Mouse (Mus musculus) left cerebral cortex, adult 11 months (tissue): ENCODE results near the gene Caln1.

Source experiments
- DNase-seq: peaks from one replicate; pipeline ENCODE4 v3.0.0; 2022; ENCODE audit warnings: low spot score

The Caln1 gene

GRCm38 (mm10) chr5:130394386-130394785, 25.1 kb downstream of the Caln1 start:
- no peak for DNase-seq

- DNase-seq = no peak
These were observed 25.9 kb downstream of the Caln1 start for GRCm38 (mm10) chr5:130395142-130395541.

DNA sequence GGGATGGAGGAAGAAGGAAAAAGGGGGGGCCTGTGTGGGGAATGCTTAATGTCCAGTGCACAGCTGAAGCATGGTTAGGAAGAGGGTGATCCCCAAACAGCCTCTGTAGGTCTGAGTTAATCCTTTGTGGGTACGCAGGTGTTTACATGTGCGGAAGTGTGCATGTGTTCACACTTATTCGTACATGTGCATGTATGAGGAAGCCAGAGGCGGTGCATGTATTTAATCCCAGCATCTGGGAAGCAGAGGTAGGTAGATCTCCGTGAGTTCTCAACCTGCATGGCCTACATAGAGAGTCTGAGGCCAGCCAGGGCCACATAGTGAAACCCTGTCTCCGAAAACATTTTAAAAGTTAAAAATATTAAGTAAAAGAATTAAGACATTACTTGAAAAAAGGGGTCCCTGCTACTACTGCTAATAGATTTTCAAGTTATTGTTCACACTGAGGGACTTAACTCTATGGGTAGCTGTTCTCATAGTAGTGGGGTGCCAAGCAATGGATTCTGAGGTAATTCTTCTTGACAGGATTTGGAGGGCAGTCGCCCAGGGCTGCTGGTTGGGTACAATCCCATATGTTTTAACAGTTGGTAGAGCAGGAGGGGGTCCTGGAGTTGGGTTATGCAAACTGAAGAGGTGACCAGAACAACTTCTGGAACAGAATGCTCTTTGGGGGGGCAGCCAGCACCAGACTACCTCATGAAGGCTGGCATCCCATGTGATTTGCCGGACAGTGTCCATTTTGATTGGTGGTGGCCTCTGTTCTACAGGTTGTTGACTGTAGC, 31.1 kb downstream of the Caln1 start:
- no peak for DNase-seq

DNA sequence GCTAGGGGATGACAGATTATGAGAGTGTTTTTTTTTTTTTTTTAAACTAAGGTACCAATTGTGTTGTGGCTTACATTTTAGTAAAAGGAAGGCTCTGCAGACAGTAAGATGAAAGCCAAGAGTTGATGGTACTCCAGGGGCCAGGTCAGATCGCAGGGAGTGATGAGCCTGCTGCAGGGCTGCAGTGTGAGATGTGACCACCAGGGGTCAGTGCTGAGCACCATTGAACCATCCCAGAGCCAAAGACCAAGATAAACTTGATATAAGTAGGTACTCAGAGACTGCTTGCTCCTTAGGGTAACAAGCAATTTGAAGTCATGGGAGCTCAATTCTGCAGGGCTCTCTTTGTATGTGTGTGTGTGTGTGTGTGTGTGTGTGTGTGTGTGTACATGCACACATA, 35.9 kb downstream of the Caln1 start:
- peak; percentile 47 for DNase-seq

DNA sequence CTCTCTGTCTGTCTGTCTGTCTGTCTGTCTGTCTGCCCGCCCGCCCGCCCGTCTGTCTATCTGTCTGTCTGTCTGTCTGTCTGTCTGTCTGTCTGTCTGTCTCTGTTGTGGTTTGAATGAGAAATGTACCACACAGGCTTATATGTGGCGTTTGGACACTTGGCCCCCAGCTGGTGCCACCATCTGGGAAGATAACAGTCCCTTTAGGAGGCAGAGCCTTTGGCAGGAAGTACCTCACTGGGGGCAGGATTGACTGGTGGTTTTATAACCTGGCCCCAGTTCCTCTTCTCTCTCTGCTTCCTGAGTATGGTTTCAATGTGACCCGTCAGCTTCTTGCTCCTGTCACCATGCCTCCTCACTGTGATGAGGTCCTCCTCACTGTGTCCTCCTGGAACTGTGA, 40.5 kb downstream of the Caln1 start:
- no peak for DNase-seq

DNA sequence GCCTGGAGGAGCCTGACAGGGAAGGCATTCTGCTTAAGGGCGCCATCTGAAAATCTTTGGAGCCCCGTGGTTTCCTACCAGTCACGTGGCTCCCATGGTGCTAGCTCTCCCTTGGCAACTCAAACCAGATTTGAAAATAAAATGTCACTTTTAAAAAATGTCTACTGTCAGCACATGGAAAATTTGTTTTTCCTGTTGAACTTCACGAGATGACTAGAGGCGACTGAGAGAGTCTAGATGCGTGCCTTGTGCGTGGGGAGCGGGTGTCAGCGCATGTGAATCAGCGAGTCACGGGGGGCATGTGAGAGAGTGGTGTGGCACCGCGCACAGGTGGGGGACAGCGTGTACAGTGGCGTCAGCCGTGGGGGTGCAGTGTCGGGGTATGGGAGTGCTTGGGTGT, 42.3 kb downstream of the Caln1 start:
- DNase-seq = peak; percentile 7

- DNase-seq = no peak
These were observed 78.2 kb downstream of the Caln1 start for GRCm38 (mm10) chr5:130447438-130447837.

GRCm38 (mm10) chr5:130448491-130448890, 79.2 kb downstream of the Caln1 start:
- DNase-seq = no peak

- DNase-seq = no peak
These were observed 79.9 kb downstream of the Caln1 start for GRCm38 (mm10) chr5:130448931-130449856.

DNA sequence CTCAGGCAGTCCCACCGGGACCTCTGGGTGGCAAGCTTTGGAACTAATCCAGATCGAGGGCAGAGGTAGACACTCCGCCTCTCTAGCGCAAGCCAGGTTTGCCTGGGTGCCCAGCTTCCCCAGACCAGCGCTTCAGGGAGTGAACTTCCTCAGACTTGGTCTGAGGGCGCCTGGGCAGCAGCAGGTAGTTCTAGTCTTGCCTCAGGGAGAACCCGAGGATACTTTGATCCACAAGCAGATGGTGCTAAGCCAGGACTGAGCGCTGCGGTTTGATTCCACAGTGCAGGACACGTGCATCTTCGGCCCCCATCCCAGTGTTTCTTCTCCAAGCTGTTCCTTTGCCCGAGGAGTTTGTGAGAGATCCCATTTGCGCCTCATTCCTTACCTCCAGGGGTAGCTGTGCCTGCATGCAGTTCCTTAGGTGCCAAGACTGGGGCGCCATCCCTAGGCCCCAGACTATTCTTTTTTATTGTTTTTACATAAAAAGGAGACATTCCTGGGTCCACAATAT, 80.8 kb downstream of the Caln1 start:
- DNase-seq = no peak

GRCm38 (mm10) chr5:130458076-130458475, 88.8 kb downstream of the Caln1 start:
- DNase-seq = no peak

GRCm38 (mm10) chr5:130472209-130472608, 103.0 kb downstream of the Caln1 start:
- no peak for DNase-seq

DNA sequence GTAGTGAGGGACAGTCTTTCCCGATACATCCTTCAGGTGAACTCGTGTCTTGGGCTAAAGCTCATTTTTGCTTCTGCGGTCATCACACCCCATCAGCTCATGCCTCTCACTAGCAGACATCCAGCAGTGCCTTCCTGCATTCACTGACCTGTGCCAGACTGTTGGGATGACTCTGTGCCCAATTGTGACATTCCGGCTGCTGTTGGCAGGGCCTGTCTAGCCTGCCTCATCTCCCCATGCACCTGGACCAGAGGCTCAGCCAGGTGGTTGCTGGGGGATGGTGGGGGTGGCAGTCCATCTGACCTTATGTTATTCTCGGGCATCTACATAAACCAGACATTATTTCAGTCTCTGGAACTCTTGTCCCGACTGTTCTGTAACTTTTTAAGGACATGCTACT, 105.6 kb downstream of the Caln1 start:
- no peak for DNase-seq

DNA sequence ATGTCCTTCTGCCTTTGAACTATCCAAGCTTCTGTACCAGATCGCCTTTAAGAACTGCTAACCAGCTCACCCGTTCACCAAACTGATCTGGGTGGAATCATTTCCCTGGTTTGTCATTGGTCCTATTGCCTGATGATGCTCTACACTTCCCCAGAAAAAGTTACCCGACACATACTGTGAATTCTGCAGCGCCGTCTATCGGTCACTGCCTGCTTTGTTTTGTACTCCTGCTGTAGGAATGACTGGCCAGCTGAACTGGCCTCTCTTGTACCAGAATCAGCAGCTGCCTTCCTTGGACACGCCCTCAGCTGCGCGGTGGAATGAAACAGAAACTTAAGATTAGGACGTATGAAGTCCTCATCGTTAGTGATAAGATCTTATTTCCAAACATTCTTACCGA, 107.5 kb downstream of the Caln1 start:
- no peak for DNase-seq

GRCm38 (mm10) chr5:130480290-130480689, 111.0 kb downstream of the Caln1 start:
- DNase-seq = no peak

DNA sequence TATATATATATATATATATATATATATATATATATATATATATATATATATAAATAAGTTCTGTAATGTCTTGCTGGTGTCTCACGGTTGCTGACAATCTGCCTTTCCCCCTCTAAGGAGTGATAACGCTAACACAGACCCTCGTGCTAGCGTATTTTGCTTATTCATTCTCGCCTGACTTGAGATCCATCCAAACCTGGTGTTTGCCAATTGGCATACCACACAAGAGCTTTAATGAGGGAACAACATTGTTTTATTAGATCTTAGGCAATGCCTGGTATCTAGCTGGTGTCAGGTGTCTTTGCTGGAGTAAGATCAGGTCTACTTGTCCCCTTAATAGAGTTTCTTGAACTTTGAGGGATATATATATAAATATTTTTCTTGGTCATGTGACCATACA, 122.2 kb downstream of the Caln1 start:
- no peak for DNase-seq

DNA sequence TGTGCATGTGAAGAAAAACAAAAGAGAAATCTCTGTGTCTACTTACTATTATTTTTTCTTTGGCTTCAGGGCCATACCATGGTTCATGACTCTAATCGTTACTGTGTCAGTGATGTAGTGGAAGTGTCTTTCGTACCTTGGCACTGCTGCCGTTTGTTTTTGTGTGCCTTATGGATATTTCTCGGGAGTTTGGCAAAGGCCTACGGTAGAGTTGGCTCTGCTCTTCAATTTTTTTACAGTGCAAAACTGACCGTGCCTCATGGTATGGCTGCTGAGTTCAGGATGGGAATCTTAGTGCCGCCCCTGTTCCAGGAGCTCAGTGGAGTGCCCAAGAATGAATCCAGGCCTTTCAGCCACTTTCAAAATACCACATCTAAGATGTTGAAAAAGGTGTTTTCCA, 123.0 kb downstream of the Caln1 start:
- DNase-seq = no peak

- no peak for DNase-seq
These were observed 133.3 kb downstream of the Caln1 start for GRCm38 (mm10) chr5:130502541-130502940.

- DNase-seq = no peak
These were observed 135.6 kb downstream of the Caln1 start for GRCm38 (mm10) chr5:130504891-130505290.

- DNase-seq = no peak
These were observed 141.3 kb downstream of the Caln1 start for GRCm38 (mm10) chr5:130510516-130510915.

DNA sequence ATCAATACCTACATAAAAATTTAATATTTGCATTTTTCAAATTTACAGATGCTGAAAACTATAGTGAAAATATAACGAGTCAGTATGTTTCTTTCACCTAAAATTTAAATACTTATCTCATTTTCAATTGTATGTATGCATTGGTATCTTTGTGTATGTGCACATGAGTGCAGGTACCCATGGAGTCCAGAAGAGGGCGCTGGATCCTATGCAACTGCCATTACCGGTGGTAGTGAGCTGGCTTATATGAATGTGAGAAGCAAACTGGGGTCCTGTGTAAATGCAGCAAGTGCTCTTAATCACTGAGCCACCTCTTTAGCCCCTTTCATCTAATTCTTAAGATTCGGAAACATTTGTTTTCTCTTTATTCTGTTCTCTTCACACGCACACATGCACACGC, 146.1 kb downstream of the Caln1 start:
- DNase-seq = no peak

DNA sequence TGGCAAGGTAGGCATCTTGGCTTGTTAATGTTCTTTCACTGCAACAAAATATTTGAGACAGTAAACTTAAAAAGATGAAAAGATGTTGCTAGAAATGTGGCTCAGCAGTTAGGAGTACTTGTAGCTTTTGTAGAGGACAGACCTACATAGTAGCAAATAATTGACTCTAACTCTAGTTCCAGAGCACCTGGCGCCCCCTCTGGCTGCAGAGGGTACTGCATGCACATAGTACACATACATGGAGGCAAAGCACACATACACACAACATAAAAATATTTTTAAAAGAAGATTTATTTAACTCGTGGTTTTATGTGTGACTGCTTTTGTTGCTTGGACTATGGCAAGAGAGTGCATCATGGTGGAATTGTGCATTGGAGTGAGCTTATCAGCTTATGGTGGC, 151.3 kb downstream of the Caln1 start:
- no peak for DNase-seq

GRCm38 (mm10) chr5:130527416-130527815, 158.2 kb downstream of the Caln1 start:
- DNase-seq = no peak
